Mouse (Mus musculus) lung, adult 2 months (tissue): ENCODE results near the gene Olfr718-ps1. TPM values are rescaled to one million over a fixed set of nuclear protein-coding genes. Genes with fewer than 3 reads are reported as not detected.
A peak's percentile ranks its signal among the peaks of the same experiment; 100 is the strongest.

Experiments
- DNase-seq: peaks from one replicate; pipeline ENCODE4 v3.0.0; 2022
- H3K4me1 ChIP-seq: fragments of 200-500 bp; 2 replicates; pipeline ENCODE4 v1.6.1; 2011; ENCODE audit warnings: low read length; ENCODE audit not compliant: control insufficient read depth, insufficient read depth
- H3K4me3 ChIP-seq: fragments of 200-500 bp; replicated peaks from 2 replicates; pipeline ENCODE3; 2011; ENCODE audit warnings: low read depth, mild to moderate bottlenecking, control low read depth, low read length; ENCODE audit errors: extremely low read depth
- CTCF ChIP-seq: fragments of 200-500 bp; IDR thresholded peaks from 2 replicates; pipeline ENCODE4 v1.5.1; 2011; ENCODE audit warnings: mild to moderate bottlenecking, low read length, control low read depth; ENCODE audit not compliant: insufficient read depth
- POLR2A ChIP-seq: fragments of 200-500 bp; IDR thresholded peaks from 2 replicates; pipeline ENCODE4 v1.6.1; 2011; ENCODE audit warnings: low read depth, mild to moderate bottlenecking, control low read depth, low read length, borderline replicate concordance; ENCODE audit errors: extremely low read depth
- WGBS: fragments of 180-500 bp; shearing (Covaris S2); methylation state at CpG from one replicate; pipeline ENCODE4 v1.1.7; 2018; 5-methylcytosine and 5-hydroxymethylcytosine counted together
- polyA plus RNA-seq: library from polyadenylated mRNA; depleted of rRNA; stranded (reverse); fragments of >200 nt; gene quantifications from 2 replicates; pipeline ENCODE4 v1.2.3, GENCODE M21; 2012

Olfr718-ps1 gene
- polyA plus RNA-seq, 1 experiment: not detected

- WGBS: 90% methylated on average over 7 of the region's 7 CpGs
- no peak for DNase-seq
- TF ChIP-seq CTCF: peak; percentile 35
- no peak for TF ChIP-seq POLR2A
Measured at GRCm38 (mm10) chr5:143130342-143130741, 17.0 kb downstream of the Olfr718-ps1 start.

DNA sequence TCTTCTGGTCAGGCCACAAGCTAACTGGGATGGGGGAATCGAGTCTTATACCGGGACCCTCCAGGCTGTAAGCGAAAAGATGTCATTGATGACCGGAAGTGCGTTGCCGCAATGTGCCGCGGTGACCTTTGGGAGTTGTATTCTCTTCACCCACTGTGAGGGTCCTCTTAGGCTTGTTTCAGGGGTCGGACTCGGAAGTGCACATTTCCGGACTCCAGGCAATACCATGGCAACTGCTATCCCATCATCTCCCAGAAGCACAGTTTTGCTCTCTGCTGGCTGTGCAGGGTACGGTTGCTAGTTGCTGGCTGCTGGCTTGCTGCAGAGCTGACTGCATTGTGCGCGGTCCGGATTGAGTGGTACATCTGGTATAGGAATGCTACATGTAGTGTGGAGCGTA lies 18.3 kb downstream of the Olfr718-ps1 start:
- no peak for DNase-seq
- no peak for TF ChIP-seq CTCF
- TF ChIP-seq POLR2A: no peak
- 92% methylated on average over 16 of the region's 16 CpGs for WGBS

More at GRCm38 (mm10) chr5:143130342-143130741, 17.0 kb downstream of the Olfr718-ps1 start:
- H3K4me3 ChIP-seq: no peak overlapping the region
- no peaks in the 10 kb centered on the region for H3K4me1 ChIP-seq

DNA sequence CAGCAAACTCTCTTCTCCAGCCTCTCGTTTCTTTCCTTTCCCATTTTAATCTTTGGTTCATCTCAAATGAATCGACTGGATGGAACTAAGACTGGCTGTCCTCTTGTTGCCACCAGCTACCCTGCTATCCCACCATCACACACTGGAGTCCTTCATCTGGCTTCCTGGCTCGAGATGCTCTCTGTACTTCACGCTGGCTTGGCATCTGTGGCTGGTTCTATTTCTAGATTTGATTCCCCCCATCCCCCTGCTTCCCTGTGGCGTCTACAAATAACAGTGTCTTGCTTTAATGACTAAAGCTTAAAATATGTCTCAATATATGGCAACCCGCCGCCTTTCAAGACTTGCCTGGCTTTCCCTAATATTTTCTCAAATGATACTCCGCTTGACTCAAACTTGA lies 19.5 kb downstream of the Olfr718-ps1 start:
- no peak for DNase-seq
- 66% methylated on average over 8 of the region's 8 CpGs for WGBS

More for the DNA sequence above, 18.3 kb downstream of the Olfr718-ps1 start:
- Histone ChIP-seq H3K4me3 (no peak overlapping the region), H3K4me1 (no peaks in the 10 kb centered on the region)

DNA sequence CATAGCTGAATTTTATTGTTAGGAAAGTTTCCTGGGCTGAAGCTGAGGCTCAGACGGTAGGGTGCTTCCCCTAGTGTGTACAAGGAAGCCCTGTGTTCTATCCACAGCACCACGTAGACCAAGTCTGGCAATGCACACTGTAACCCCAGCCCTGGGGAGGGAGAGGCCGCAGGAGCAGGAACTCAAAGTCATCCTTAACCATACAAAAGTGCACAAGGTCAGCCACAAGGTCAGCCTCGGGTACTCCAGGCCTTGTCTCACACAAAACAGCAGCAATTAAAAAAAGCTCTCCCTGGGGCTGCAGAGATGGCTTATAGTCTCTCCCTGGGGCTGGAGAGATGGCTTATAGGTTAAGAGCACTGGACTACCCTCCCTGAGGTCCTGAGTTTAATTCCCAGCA lies 20.5 kb downstream of the Olfr718-ps1 start:
- WGBS: 60% methylated on average over 4 of the region's 4 CpGs
- no peak for TF ChIP-seq CTCF
- TF ChIP-seq POLR2A: no peak
- Histone ChIP-seq H3K4me1 (no peaks in the 10 kb centered on the region), H3K4me3 (no peak overlapping the region)
- DNase-seq: no peak

More for the DNA sequence above, 19.5 kb downstream of the Olfr718-ps1 start:
- TF ChIP-seq CTCF (no peak), POLR2A (no peak)
- no peaks in the 10 kb centered on the region for H3K4me1 ChIP-seq
- no peak overlapping the region for H3K4me3 ChIP-seq

GRCm38 (mm10) chr5:143126089-143126488 lies 21.3 kb downstream of the Olfr718-ps1 start:
- Histone ChIP-seq H3K4me1 (no peaks in the 10 kb centered on the region), H3K4me3 (no peak overlapping the region)
- no peak for DNase-seq
- 93% methylated on average over 8 of the region's 9 CpGs for WGBS
- TF ChIP-seq POLR2A: no peak
- TF ChIP-seq CTCF: no peak

DNA sequence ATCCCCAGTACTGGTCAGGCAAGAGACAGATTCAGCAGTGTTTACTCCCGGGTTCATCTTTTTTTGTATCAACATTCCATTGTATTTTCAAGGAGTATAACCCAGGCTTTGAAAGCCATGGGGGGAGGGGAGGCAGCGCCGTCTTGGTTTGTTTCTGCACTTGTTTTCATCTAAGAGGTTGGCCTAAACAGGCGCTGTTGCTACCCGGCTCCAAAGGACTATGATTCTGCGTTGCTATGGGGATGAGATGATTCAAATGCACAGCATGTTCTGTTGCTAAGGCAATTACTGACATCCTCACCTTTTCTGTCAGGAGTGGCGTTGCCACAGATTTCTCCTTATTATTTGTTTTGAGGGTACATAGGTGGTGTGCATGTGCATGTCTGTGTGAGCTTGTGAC lies 21.8 kb downstream of the Olfr718-ps1 start:
- TF ChIP-seq CTCF: no peak
- no peak for TF ChIP-seq POLR2A
- 60% methylated on average over 7 of the region's 7 CpGs for WGBS
- no peaks in the 10 kb centered on the region for H3K4me1 ChIP-seq
- H3K4me3 ChIP-seq: no peak overlapping the region
- DNase-seq: no peak

DNA sequence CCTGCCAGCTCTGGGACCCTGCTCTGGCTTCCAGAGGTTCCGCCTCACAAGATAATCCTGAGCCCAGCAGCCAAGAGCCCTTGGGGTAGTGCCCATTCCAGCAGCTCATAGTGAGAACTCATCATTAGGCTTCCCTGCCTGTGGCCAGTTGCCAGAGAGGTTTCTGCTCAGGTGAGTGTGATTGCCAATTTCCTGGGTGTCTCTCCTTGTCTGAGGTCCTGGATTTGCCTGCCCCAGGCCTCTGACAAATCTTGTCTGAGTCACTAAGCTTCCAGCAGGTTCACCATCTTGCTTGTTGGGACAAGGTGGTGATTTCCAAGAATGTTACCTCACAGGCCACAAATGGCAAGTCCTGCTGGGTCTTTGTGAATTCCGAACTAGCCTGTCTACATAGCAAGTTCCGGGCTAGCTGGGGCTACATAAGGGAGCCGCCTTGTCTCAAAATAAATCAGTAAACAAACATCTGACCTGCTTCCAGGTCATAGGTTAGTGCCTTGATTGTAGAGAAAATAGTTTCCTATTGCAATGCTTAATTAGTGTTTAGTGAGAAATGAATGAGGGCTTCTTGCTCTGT lies 22.5 kb downstream of the Olfr718-ps1 start:
- DNase-seq: no peak
- H3K4me1 ChIP-seq: no peaks in the 10 kb centered on the region
- H3K4me3 ChIP-seq: no peak overlapping the region
- 82% methylated on average over 4 of the region's 4 CpGs for WGBS
- no peak for TF ChIP-seq CTCF

DNA sequence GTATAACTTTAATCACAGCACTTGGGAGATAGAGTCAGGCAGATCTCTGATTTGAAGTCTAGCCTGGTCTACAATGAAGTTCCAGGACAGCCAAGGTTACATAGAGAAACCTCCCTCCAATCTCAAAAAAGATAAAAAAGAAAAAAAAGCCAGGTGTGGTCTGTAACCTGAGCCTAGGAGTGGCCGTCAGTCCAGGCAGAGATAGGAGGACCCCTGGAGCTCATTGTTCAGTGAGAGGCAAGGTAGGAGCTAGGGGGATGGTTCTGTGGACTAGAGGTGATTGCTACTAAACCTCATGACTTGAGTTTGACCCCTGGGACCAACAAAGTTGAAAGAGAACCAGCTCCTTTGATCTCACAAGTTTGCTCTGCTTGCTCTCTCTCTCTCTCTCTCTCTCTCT lies 24.7 kb downstream of the Olfr718-ps1 start:
- Histone ChIP-seq H3K4me3 (no peak overlapping the region), H3K4me1 (no peaks in the 10 kb centered on the region)
- no peak for DNase-seq
- TF ChIP-seq POLR2A (no peak), CTCF (no peak)
- 48% methylated on average over 1 of the region's 1 CpGs for WGBS

DNA sequence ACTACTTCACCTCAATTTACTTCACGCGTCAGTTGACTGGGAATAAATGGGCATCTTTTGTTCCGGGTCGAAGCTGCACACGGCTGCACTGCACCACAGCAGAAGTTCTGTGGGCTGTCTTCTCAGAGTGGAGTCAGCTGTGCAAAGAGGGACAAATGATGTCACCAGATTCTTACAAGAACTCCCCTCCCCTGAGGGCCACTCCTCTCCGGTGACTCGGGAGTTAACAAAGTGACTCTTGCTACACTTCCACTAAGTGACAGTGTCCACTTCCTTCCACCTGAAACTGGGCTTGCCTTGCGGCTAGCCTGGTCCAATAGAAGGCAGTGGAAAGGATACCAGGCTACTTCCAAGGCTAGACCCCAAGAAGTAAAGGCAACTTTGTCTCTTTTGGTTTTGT lies 25.3 kb downstream of the Olfr718-ps1 start:
- Histone ChIP-seq H3K4me1 (no peaks in the 10 kb centered on the region), H3K4me3 (no peak overlapping the region)
- DNase-seq: no peak
- TF ChIP-seq POLR2A (no peak), CTCF (no peak)
- 61% methylated on average over 8 of the region's 8 CpGs for WGBS

DNA sequence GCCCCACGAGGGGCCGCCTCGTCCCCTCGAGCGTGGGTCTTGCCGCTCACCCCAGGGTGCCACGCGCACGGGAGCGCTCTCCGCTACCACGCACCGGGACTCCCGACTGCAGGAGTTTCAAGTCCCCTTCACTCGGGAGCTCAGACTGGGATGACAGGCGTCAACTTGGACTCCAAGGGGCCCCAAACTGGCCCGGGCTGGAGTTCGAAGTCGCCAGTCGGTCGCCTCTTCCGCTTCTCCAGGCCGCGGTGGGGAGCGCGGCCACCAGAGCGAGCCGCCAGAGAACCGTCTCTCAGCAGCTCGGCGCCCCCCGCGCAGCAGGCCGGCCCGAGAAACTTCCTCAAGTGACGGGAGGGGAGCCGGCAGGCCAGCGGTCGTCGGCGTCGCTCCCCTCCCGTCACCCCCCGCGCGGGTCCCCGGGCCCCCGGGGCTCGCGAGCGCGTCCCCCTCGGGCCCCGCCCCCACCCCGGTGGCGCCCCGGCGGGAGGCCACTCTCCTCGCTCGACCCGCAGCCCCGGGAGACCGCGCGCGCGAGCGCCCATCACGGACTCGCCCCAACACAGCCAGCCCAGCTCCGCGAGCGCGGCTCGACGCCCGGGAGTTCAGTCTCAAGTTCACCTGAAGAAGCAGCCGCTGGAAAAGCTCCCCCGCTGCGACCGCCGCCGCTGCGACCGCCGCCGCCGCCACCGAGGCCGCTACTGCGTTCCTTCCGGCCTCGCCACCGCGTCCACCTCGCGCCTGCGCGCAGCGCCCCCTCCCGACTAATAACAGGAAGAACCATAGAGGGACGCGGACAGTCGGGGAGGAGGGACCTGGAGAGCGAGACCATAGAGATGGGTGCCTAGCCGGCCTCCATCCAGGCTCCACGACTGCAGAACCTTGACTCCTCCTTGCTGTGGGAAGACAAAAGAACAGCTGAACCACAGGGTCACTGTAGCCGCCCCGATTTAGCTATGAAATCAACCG lies 34.8 kb downstream of the Olfr718-ps1 start, which contains the start of gene Rnf216:
Rnf216 (minus strand) TSS at position 714 of the 966 bp plus-strand sequence.
- DNase-seq: peak; percentile 92
- 1% methylated on average over 110 of the region's 110 CpGs for WGBS
- Histone ChIP-seq H3K4me3 (peak within 1 kb of the TSS; percentile 87), H3K4me1 (peaks cover 6% of the 10 kb centered on the region; the same call in 1 of the 2 replicates)
- TF ChIP-seq POLR2A (peak; percentile 84), CTCF (peak; percentile 64)
